Mouse (Mus musculus) lung, postnatal 0 days (tissue): Measurements from ENCODE around the gene C730034F03Rik. TPM values are rescaled to one million over a fixed set of nuclear protein-coding genes. Genes with fewer than 3 reads are reported as not detected.

ENCODE experiments used
- ATAC-seq: fragments of 200-750 bp; cut with Nextera tagmentation; 2 replicates; pipeline ENCODE4 v1.8.0; 2017; ENCODE audit warnings: moderate library complexity
- DNase-seq: peaks from one replicate; pipeline ENCODE4 v3.0.0-alpha.2; 2016; ENCODE audit warnings: low spot score
- H3K27ac ChIP-seq: fragments of 300-500 bp; sonication (generic); 2 replicates; pipeline ENCODE4 v1.5.1; 2014; ENCODE audit warnings: antibody characterized with exemption, mild to moderate bottlenecking, low read length, mixed read lengths
- H3K27me3 ChIP-seq: fragments of 300-500 bp; sonication (generic); replicated peaks from 2 replicates; pipeline ENCODE4 v1.6.1; 2014; ENCODE audit warnings: low read length, mixed read lengths; ENCODE audit not compliant: insufficient read depth
- H3K36me3 ChIP-seq: fragments of 300-500 bp; sonication (generic); 2 replicates; pipeline ENCODE4 v1.6.1; 2014; ENCODE audit warnings: low read length, mixed read lengths; ENCODE audit not compliant: insufficient read depth
- H3K4me1 ChIP-seq: fragments of 300-500 bp; sonication (generic); 2 replicates; pipeline ENCODE4 v1.6.1; 2014; ENCODE audit warnings: antibody characterized with exemption, low read depth, low read length, mixed read lengths; ENCODE audit not compliant: insufficient read depth
- H3K4me2 ChIP-seq: fragments of 300-500 bp; sonication (generic); replicated peaks from 2 replicates; pipeline ENCODE4 v1.6.1; 2014; ENCODE audit warnings: low read depth, mild to moderate bottlenecking, low read length, moderate library complexity, mixed read lengths
- H3K4me3 ChIP-seq: fragments of 300-500 bp; sonication (generic); 2 replicates; pipeline ENCODE4 v1.5.1; 2014; ENCODE audit warnings: low read depth, low read length
- H3K9ac ChIP-seq: fragments of 300-500 bp; sonication (generic); replicated peaks from 2 replicates; pipeline ENCODE4 v1.6.1; 2014; ENCODE audit warnings: low read depth, mild to moderate bottlenecking
- H3K9me3 ChIP-seq: fragments of 300-500 bp; sonication (generic); 2 replicates; pipeline ENCODE4 v1.6.1; 2016; ENCODE audit warnings: low read length, mixed read lengths
- CTCF ChIP-seq: IDR thresholded peaks from 2 replicates; pipeline ENCODE4 v1.5.1; 2016; ENCODE audit warnings: antibody characterized with exemption, mild to moderate bottlenecking
- EP300 ChIP-seq: IDR thresholded peaks from 2 replicates; pipeline ENCODE4 v1.6.1; 2016; ENCODE audit warnings: antibody characterized with exemption, mild to moderate bottlenecking, control low read depth
- WGBS: fragments of 180-500 bp; shearing (Covaris S2); extraction: QIAGEN DNeasy Blood & Tissue Kit; methylation state at CpG from one replicate; pipeline ENCODE4 v1.1.7; 2014; 5-methylcytosine and 5-hydroxymethylcytosine counted together
- polyA plus RNA-seq: library from polyadenylated mRNA; unstranded; fragments of >200 nt; fragmentation: Nextera tagmentation; extraction: Ambion mirVana; gene quantifications from 2 replicates; pipeline ENCODE4 v1.2.1, GENCODE M21; 2015

Gene C730034F03Rik
- polyA plus RNA-seq, 1 experiment from 2014 or later = 2.2 TPM

DNA sequence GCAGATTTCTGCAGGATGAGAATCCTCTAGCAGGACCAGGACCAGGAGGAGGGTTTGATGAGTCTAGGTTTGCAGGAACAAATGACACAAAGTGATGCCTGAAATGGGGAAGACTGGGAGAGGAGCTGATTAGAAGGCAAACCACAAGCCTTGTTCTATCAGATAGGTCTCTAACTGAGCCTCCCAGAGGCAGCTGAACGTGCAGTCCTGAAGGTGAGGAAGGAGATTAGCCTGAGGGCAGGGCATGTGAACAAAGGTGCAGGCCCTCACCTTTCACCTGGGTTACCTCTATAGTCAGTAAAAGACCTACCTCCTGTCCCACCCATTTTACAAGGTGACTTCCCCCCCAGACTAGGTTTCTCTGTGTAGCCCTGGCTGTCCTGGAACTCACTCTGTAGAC is 29.7 kb upstream of the C730034F03Rik start:
- Histone ChIP-seq H3K27me3 (no peaks in the 10 kb centered on the region), H3K27ac (no peak overlapping the region), H3K4me1 (no peaks in the 10 kb centered on the region), H3K4me2 (no peak overlapping the region), H3K9me3 (no peaks in the 10 kb centered on the region), H3K36me3 (no peaks in the 10 kb centered on the region), H3K9ac (no peak overlapping the region), H3K4me3 (no peak overlapping the region)
- WGBS = 65% methylated on average over 1 of the region's 1 CpGs
- ATAC-seq (no peak), DNase-seq (no peak)
- TF ChIP-seq EP300 (no peak), CTCF (no peak)

DNA sequence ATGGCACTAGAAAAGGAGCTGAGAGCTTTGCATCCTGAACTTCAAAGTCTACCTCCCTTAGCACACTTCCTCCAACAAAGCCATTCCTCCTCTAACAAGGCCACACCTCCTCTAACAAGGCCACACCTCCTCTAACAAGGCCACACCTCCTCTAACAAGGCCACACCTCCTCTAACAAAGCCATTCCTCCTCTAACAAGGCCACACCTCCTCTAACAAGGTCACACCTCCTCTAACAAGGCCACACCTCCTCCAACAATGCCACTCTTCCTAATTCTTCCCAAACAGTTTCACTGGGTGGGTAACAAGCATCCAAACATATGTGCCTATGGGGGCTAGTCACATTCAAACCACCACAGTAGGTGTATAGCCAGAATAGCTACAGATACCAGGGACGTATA is 26.9 kb upstream of the C730034F03Rik start:
- WGBS = 71% methylated on average over 1 of the region's 1 CpGs
- Histone ChIP-seq H3K4me3 (no peak overlapping the region), H3K36me3 (no peaks in the 10 kb centered on the region), H3K9me3 (no peaks in the 10 kb centered on the region), H3K27ac (no peak overlapping the region), H3K9ac (no peak overlapping the region), H3K4me1 (no peaks in the 10 kb centered on the region), H3K27me3 (no peaks in the 10 kb centered on the region), H3K4me2 (no peak overlapping the region)
- no peak for DNase-seq
- ATAC-seq = no peak
- TF ChIP-seq CTCF = no peak
- no peak for TF ChIP-seq EP300

DNA sequence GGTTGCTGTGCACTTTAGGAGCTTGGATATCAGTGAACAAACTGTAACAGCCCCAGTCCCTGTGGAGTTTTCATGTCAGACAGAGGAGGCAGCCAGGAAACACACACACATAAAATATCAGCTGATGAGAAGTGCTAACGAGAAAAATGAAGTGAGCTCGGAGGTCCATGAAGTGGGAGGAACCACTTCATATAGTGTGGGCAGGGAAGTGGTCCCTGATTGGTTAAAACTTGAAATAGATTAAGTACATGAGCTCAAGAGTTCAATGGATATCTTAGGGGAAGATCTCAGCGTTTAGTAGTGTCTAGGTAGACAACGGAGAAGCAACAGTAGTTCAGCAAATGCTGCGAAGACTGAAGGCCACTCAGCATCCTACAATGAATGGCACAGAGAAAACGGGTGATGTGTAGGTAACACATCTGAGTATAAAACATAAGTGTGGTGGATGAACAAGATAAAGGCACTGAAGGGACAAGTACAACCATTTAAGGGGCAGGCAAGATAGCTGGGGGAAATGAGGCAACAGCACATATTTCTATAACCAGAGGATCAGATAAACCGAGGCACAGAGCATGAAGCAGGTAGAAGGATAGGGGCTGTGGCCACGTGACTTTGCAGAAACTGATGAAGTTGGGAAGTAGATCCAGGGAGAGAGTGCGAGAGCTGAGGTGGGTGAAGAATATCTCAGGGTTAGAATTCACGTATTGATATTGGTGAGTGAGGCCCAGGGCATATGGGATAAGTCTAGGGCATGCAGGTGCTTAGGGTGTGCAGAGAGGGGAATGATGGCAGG is 24.4 kb upstream of the C730034F03Rik start:
- 74% methylated on average over 10 of the region's 10 CpGs for WGBS
- Histone ChIP-seq H3K27me3 (no peaks in the 10 kb centered on the region), H3K27ac (no peak overlapping the region), H3K4me2 (no peak overlapping the region), H3K36me3 (no peaks in the 10 kb centered on the region), H3K9ac (no peak overlapping the region), H3K9me3 (no peaks in the 10 kb centered on the region), H3K4me1 (no peaks in the 10 kb centered on the region), H3K4me3 (no peak overlapping the region)
- TF ChIP-seq EP300 = no peak
- no peak for TF ChIP-seq CTCF
- DNase-seq (no peak), ATAC-seq (no peak)

DNA sequence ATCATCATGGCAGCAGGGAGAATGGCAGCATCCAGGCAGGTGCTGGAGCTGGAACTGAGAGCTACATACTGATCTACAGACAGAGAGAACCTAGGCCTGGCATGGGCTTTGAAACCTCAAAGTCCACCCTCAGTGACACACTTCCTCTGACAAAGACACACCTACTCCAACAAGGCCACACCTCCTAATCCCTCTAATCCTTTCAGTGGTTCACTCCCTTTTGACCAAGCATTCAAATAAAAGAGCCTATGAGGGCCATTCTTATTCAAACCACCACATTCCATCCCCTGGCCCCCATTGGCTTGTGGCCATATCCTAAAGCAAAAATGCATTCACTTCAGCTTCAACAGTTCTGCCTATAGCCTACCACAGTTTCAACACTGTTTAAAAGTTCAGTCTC is 22.7 kb upstream of the C730034F03Rik start:
- no peak overlapping the region for H3K4me2 ChIP-seq
- no peak overlapping the region for H3K4me3 ChIP-seq
- no peak for ATAC-seq
- no peaks in the 10 kb centered on the region for H3K27me3 ChIP-seq
- H3K9me3 ChIP-seq = no peaks in the 10 kb centered on the region
- H3K36me3 ChIP-seq = no peaks in the 10 kb centered on the region
- TF ChIP-seq CTCF (no peak), EP300 (no peak)
- no peaks in the 10 kb centered on the region for H3K4me1 ChIP-seq
- H3K27ac ChIP-seq = no peak overlapping the region
- H3K9ac ChIP-seq = no peak overlapping the region
- DNase-seq = no peak

DNA sequence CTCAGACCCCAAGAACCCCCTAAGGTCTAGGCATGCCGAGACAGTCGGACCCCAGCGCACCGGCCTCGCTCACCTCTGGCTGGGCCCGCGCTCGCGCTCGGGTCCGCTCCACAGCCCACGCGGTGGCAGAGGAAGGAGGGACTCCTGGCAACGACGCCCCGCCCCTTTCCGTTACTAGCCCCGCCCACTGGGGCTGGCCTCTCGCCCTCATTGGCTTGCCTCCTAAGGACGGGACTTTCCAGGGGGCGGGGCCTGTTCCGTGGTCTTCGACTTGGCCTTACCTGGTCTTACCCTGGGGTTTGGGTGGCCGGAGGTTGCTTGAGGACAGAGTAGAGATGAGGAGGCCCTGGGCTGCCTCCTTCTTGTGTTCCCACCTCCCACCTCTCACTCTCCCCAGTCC is 19.3 kb upstream of the C730034F03Rik start, which contains the start of gene Syce3:
Syce3 (minus strand) TSS at position 386 of the 400 bp plus-strand sequence.
- TF ChIP-seq CTCF (no peak), EP300 (no peak)
- no peak for DNase-seq
- H3K27ac ChIP-seq = no peak within 1 kb of the TSS
- H3K27me3 ChIP-seq = no peaks in the 10 kb centered on the region
- no peak within 1 kb of the TSS for H3K9ac ChIP-seq
- H3K4me1 ChIP-seq = no peaks in the 10 kb centered on the region
- H3K9me3 ChIP-seq = no peaks in the 10 kb centered on the region
- H3K36me3 ChIP-seq = no peaks in the 10 kb centered on the region
- no peak within 1 kb of the TSS for H3K4me2 ChIP-seq
- 80% methylated on average over 16 of the region's 24 CpGs for WGBS
- no peak within 1 kb of the TSS for H3K4me3 ChIP-seq
- ATAC-seq = no peak

DNA sequence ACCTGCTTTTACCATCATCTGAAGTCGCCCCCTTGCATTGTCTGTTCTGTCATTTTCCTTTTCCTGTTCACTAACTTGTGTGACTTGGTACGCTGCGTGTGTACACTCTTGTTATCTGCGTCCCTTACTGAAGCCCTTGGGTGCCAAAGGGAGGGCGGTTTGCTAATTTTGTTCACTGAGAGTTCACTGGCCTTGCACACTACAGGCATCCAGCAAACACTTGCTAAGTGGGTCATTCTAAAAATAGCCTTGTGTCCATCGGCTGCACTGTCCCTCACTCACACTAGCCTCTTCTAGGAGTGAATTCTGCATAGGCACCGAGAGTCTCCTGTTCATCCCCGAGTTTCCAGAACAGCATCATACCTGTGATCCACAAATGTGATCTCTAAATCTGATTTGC is 14.1 kb upstream of the C730034F03Rik start:
- Histone ChIP-seq H3K4me2 (no peak overlapping the region), H3K27ac (no peak overlapping the region), H3K9me3 (no peaks in the 10 kb centered on the region), H3K4me3 (no peak overlapping the region), H3K36me3 (no peaks in the 10 kb centered on the region), H3K4me1 (no peaks in the 10 kb centered on the region), H3K27me3 (no peaks in the 10 kb centered on the region), H3K9ac (no peak overlapping the region)
- DNase-seq (no peak), ATAC-seq (no peak)
- WGBS = 81% methylated on average over 8 of the region's 8 CpGs
- no peak for TF ChIP-seq EP300
- TF ChIP-seq CTCF = no peak

DNA sequence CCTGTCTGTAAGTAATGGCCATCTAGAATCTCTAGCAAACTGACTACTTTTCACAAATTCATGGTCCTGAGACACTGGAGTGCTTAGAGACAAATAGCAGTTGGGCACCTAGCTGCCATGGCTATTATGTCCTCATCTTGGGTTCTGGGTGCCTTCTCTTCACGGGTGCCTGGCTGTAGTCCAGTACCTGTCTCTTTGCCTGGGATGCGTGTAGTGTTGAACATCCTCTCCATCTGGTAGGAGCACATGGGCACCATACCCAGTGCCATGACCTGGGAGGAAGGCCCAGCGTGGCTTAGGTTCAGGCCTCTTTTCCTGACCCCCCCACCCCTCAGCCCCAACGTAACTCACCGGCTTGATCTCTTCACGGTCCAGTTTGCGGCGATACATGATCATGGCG is 7.5 kb upstream of the C730034F03Rik start:
- H3K27me3 ChIP-seq = no peaks in the 10 kb centered on the region
- H3K4me2 ChIP-seq = no peak overlapping the region
- H3K4me1 ChIP-seq = no peaks in the 10 kb centered on the region
- H3K9me3 ChIP-seq = no peaks in the 10 kb centered on the region
- H3K4me3 ChIP-seq = no peak overlapping the region
- 91% methylated on average over 9 of the region's 9 CpGs for WGBS
- H3K36me3 ChIP-seq = no peaks in the 10 kb centered on the region
- no peak overlapping the region for H3K27ac ChIP-seq
- DNase-seq (no peak), ATAC-seq (no peak)
- no peak overlapping the region for H3K9ac ChIP-seq
- no peak for TF ChIP-seq CTCF
- TF ChIP-seq EP300 = no peak
